In genomic region chr9:98272734-98273133, GRCm38 (mm10) we compare ENCODE assay signal across 17 mouse cellular contexts.
"Had no signal": no experiment of that assay in that cellular context is flagged by ENCODE, and none has a peak within 500 bp of the region (broad histone marks: within the 10 kb centered on the region; RNA-seq: fewer than 3 reads in every experiment).

No protein-coding gene starts in this region.

- H3K9ac ChIP-seq: limb, embryonic 15.5 days; liver, embryonic 12.5 days; lung, embryonic 14.5 days; neural tube, embryonic 15.5 days had no signal

- H3K27me3 ChIP-seq: limb, embryonic 15.5 days; neural tube, embryonic 15.5 days had no signal

- DNase-seq: kidney, adult 8-10 months; kidney, postnatal 36 days; layer of hippocampus, adult 9-11 months; layer of hippocampus, postnatal 36 days; lung, embryonic 14.5 days; lung, postnatal 10 days; lung, postnatal 4 days; midbrain, embryonic 14.5 days; right cerebral cortex, postnatal 14 days; thymus, adult 18-20 months; thymus, postnatal 25 days had no signal

- H3K9me3 ChIP-seq: limb, embryonic 15.5 days; liver, embryonic 12.5 days; midbrain, embryonic 10.5 days; neural tube, embryonic 15.5 days had no signal

- H3K36me3 ChIP-seq: limb, embryonic 15.5 days; liver, embryonic 12.5 days; midbrain, embryonic 10.5 days; neural tube, embryonic 15.5 days had no signal

- ATAC-seq: intestine, embryonic 16.5 days; liver, embryonic 12.5 days had no signal

- H3K27ac ChIP-seq: limb, embryonic 15.5 days; liver, embryonic 12.5 days; midbrain, embryonic 10.5 days; neural tube, embryonic 15.5 days had no signal

- H3K4me1 ChIP-seq: limb, embryonic 15.5 days; liver, embryonic 12.5 days; midbrain, embryonic 10.5 days; neural tube, embryonic 15.5 days had no signal

- H3K4me2 ChIP-seq: limb, embryonic 15.5 days; liver, embryonic 12.5 days; lung, embryonic 14.5 days; neural tube, embryonic 15.5 days had no signal

- H3K4me3 ChIP-seq: limb, embryonic 15.5 days; liver, embryonic 12.5 days; midbrain, embryonic 10.5 days; myocyte; neural tube, embryonic 15.5 days had no signal
